Mouse (Mus musculus) lung, postnatal 36 days (tissue): ENCODE results near the gene Ikzf1.
A peak's percentile ranks its signal among the peaks of the same experiment; 100 is the strongest.

ENCODE experiments used
- DNase-seq: peaks from one replicate; pipeline ENCODE4 v3.0.0; 2022; ENCODE audit warnings: mixed read lengths

Gene Ikzf1

GRCm38 (mm10) chr11:11811906-11812480, 127.2 kb downstream of the Ikzf1 start:
- DNase-seq: peak; percentile 86

- DNase-seq: no peak
Observed at GRCm38 (mm10) chr11:11815737-11816136, 130.9 kb downstream of the Ikzf1 start.

- no peak for DNase-seq
Observed at GRCm38 (mm10) chr11:11818797-11819196, 134.0 kb downstream of the Ikzf1 start.

GRCm38 (mm10) chr11:11819206-11819605, 134.4 kb downstream of the Ikzf1 start:
- no peak for DNase-seq

GRCm38 (mm10) chr11:11820251-11820650, 135.4 kb downstream of the Ikzf1 start:
- DNase-seq: peak; percentile 94

GRCm38 (mm10) chr11:11820737-11821136, 135.9 kb downstream of the Ikzf1 start:
- no peak for DNase-seq

GRCm38 (mm10) chr11:11821387-11821975, 136.7 kb downstream of the Ikzf1 start:
- DNase-seq: peak; percentile 30
